Mouse (Mus musculus): ENCODE results near the gene Tie1. TPM values are rescaled to one million over a fixed set of nuclear protein-coding genes. Genes with fewer than 3 reads are reported as not detected.

Gene Tie1
- polyA plus RNA-seq, 1 experiment = 28.3 TPM

- WGBS = 100% methylated on average over 3 of the region's 3 CpGs
- no peaks in the 10 kb centered on the region for H3K27me3 ChIP-seq (ENCODE audit: control insufficient read depth, insufficient read depth, low read length)
- no peak overlapping the region for H3K4me3 ChIP-seq (ENCODE audit: extremely low read depth, insufficient read depth, insufficient read length)
- H3K27ac ChIP-seq (ENCODE audit: insufficient read depth, low read length) = no peak overlapping the region
- DNase-seq (ENCODE audit: low read depth in 1 of 2, low spot score in 2 of 2) = no peak
- no peak for TF ChIP-seq POLR2A (IDR thresholded peaks at IDR 0.05; ENCODE audit: low read depth, low read length)
- TF ChIP-seq CTCF (IDR thresholded peaks at IDR 0.05; ENCODE audit: extremely low read depth, insufficient read depth, insufficient read length, insufficient replicate concordance) = no peak
- peaks cover 19% of the 10 kb centered on the region for H3K36me3 ChIP-seq (ENCODE audit: control insufficient read depth, insufficient read depth, low read length)
- H3K4me1 ChIP-seq (ENCODE audit: control insufficient read depth, insufficient read depth, insufficient read length) = no peaks in the 10 kb centered on the region
These were observed 68.5 kb downstream of the Tie1 start for GRCm38 (mm10) chr4:118421384-118421783.

Other genes starting within 250 kb of the Tie1 start
- gene Ptprf, start 198.7 kb downstream of the Tie1 start, polyA plus RNA-seq (2012; rRNA removed) = 10.1 and 11.8 TPM in 2 replicates
- 47.0 and 48.1 TPM in 2 replicates for gene Szt2, start 80.8 kb downstream of the Tie1 start, polyA plus RNA-seq (2012; rRNA removed)
- 18.1 and 21.8 TPM in 2 replicates for gene Med8, start 80.7 kb downstream of the Tie1 start, polyA plus RNA-seq (2012; rRNA removed)
- gene Elovl1, start 62.0 kb downstream of the Tie1 start, polyA plus RNA-seq (2012; rRNA removed) = 105 and 130 TPM in 2 replicates
- gene Cdc20, start 52.7 kb downstream of the Tie1 start, polyA plus RNA-seq (2012; rRNA removed) = 24.0 and 32.3 TPM in 2 replicates
- 10.2 and 10.4 TPM in 2 replicates for gene Mpl, start 32.5 kb downstream of the Tie1 start, polyA plus RNA-seq (2012; rRNA removed)
- 1.5 and 1.7 TPM in 2 replicates for gene 2610528J11Rik, start 36.9 kb upstream of the Tie1 start, polyA plus RNA-seq (2012; rRNA removed)
- 0.54 and 0.79 TPM in 2 replicates for gene Tmem125, start 54.0 kb upstream of the Tie1 start, polyA plus RNA-seq (2012; rRNA removed)
- not detected in 2 replicates for gene Cfap57, start 130.7 kb upstream of the Tie1 start, polyA plus RNA-seq (2012; rRNA removed)
- gene Ebna1bp2, start 130.7 kb upstream of the Tie1 start, polyA plus RNA-seq (2012; rRNA removed) = 17.5 and 18.5 TPM in 2 replicates
- gene Olfr62, start 168.9 kb upstream of the Tie1 start, polyA plus RNA-seq (2012; rRNA removed) = not detected in 2 replicates
- 0.18 TPM in 1 of 2 replicates, not detected in the other for gene Olfr1342, start 202.7 kb upstream of the Tie1 start, polyA plus RNA-seq (2012; rRNA removed)
- not detected in 2 replicates for gene Olfr1341, start 213.5 kb upstream of the Tie1 start, polyA plus RNA-seq (2012; rRNA removed)
- gene Olfr1340, start 230.1 kb upstream of the Tie1 start, polyA plus RNA-seq (2012; rRNA removed) = not detected in 2 replicates
- not detected in 2 replicates for gene Olfr1339, start 242.1 kb upstream of the Tie1 start, polyA plus RNA-seq (2012; rRNA removed)